Mouse (Mus musculus) small intestine, adult 2 months (tissue): Measurements from ENCODE around the gene 4930404N11Rik.

Experiments used
- CTCF ChIP-seq: fragments of 200-500 bp; IDR thresholded peaks from 2 replicates; pipeline ENCODE4 v1.5.1; 2012; ENCODE audit warnings: low read depth, mild to moderate bottlenecking, control low read depth, inconsistent platforms, low read length, moderate library complexity, mixed read lengths; ENCODE audit not compliant: insufficient replicate concordance, insufficient read length; ENCODE audit errors: extremely low read depth
- POLR2A ChIP-seq: fragments of 200-500 bp; IDR thresholded peaks from 2 replicates; pipeline ENCODE4 v1.6.1; 2012; ENCODE audit warnings: low read depth, mild to moderate bottlenecking, control low read depth, inconsistent platforms, low read length, moderate library complexity

DNA sequence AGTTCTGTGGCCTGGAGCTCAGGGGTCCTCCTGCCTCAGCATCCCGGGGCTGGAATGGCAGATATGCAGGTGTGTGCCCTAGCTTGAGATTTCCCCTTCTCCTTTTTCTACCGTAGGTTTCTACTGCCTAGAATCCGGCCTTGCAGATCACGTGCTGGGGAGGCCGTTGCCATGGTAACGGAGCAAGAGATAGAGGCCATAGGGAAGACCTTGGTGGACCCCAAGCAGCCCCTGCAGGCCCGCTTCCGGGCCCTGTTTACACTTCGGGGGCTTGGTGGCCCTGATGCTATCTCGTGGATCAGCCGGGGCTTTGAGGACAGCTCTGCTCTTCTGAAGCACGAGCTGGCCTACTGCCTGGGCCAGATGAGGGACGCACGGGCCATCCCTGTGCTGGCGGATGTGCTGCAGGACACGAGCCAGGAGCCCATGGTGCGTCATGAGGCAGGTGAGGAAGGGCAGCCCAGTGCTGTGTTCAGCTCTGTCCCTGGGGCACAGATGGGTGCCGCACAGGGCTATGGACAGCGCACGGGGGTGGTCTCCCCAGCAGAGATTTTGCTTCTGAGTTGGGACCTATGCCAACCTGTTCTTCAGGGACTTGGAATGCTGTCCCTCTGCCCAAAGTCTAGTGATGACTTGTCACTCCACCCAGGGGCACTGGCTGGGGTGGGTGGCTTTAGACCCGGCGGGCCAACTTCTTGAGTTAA lies 20.1 kb upstream of the 4930404N11Rik start:
- no peak for TF ChIP-seq CTCF
- TF ChIP-seq POLR2A, result no peak
